Mouse (Mus musculus): Measurements from ENCODE around the gene Gys1. TPM values are rescaled to one million over a fixed set of nuclear protein-coding genes. Genes with fewer than 3 reads are reported as not detected.

Gene Gys1
- polyA plus RNA-seq, 1 experiment from 2014 or later, result 39.0 TPM

GRCm38 (mm10) chr7:45417962-45418492, 16.6 kb upstream of the Gys1 start:
- Histone ChIP-seq H3K27ac (no peak overlapping the region), H3K36me3 (peaks cover 26% of the 10 kb centered on the region), H3K4me3 (no peak overlapping the region), H3K4me2 (no peak overlapping the region; the same call in 1 of the 2 replicates), H3K9me3 (no peaks in the 10 kb centered on the region), H3K4me1 (peaks cover 51% of the 10 kb centered on the region), H3K27me3 (peaks cover 77% of the 10 kb centered on the region), H3K9ac (no peak overlapping the region)
- no peak for ATAC-seq (ENCODE audit: insufficient number of reproducible peaks, low FRiP score, low TSS enrichment, low read depth)
- 10% methylated on average over 13 of the region's 13 CpGs for WGBS

- Histone ChIP-seq H3K27me3 (peaks cover 57% of the 10 kb centered on the region), H3K4me3 (peak overlapping the region; percentile 9), H3K9ac (no peak overlapping the region), H3K4me1 (peaks cover 37% of the 10 kb centered on the region), H3K9me3 (no peaks in the 10 kb centered on the region), H3K36me3 (peaks cover 47% of the 10 kb centered on the region), H3K27ac (no peak overlapping the region), H3K4me2 (peak overlapping the region; percentile 24; the same call in 1 of the 2 replicates)
- WGBS, result 11% methylated on average over 27 of the region's 27 CpGs
- no peak for ATAC-seq (ENCODE audit: insufficient number of reproducible peaks, low FRiP score, low TSS enrichment, low read depth)
Observed at GRCm38 (mm10) chr7:45419859-45420614, 14.6 kb upstream of the Gys1 start.

DNA sequence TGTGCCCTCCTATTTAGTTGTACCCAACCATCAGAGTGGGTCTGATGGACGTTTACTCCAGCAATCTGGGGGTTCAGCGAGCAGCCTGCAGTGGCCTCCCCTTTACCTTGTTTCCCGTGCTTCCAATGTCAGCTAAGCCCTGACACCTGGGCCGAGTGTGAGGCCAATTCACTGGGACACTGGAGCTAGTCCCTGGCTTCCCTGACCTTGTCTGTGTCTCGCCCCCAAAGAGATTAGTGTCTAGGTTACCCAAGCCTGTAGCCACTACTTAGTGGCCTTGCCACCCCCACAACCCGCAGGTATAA, 14.1 kb upstream of the Gys1 start, which contains the start of gene Lhb:
Gene Lhb (plus strand): TSS at position 206 of the 305 bp plus-strand sequence.
- peaks cover 52% of the 10 kb centered on the region for H3K27me3 ChIP-seq
- H3K27ac ChIP-seq, result no peak within 1 kb of the TSS
- H3K9ac ChIP-seq, result no peak within 1 kb of the TSS
- WGBS, result 49% methylated on average over 6 of the region's 6 CpGs
- ATAC-seq (ENCODE audit: insufficient number of reproducible peaks, low FRiP score, low TSS enrichment, low read depth), result no peak
- peak within 1 kb of the TSS; percentile 9 for H3K4me3 ChIP-seq
- H3K36me3 ChIP-seq, result peaks cover 52% of the 10 kb centered on the region
- H3K9me3 ChIP-seq, result no peaks in the 10 kb centered on the region
- H3K4me2 ChIP-seq, result peak within 1 kb of the TSS; percentile 24; the same call in 1 of the 2 replicates
- H3K4me1 ChIP-seq, result peaks cover 31% of the 10 kb centered on the region

- Histone ChIP-seq H3K27me3 (peaks cover 46% of the 10 kb centered on the region), H3K4me1 (peaks cover 28% of the 10 kb centered on the region), H3K4me2 (no peak overlapping the region), H3K27ac (no peak overlapping the region), H3K36me3 (peaks cover 55% of the 10 kb centered on the region), H3K9me3 (no peaks in the 10 kb centered on the region), H3K4me3 (no peak overlapping the region), H3K9ac (no peak overlapping the region)
- WGBS, result 89% methylated on average over 14 of the region's 14 CpGs
- ATAC-seq (ENCODE audit: insufficient number of reproducible peaks, low FRiP score, low TSS enrichment, low read depth), result no peak
Observed at GRCm38 (mm10) chr7:45421194-45421593, 13.4 kb upstream of the Gys1 start.

- H3K36me3 ChIP-seq, result peaks cover 96% of the 10 kb centered on the region
Observed at GRCm38 (mm10) chr7:45426556-45426955, 8.1 kb upstream of the Gys1 start.

DNA sequence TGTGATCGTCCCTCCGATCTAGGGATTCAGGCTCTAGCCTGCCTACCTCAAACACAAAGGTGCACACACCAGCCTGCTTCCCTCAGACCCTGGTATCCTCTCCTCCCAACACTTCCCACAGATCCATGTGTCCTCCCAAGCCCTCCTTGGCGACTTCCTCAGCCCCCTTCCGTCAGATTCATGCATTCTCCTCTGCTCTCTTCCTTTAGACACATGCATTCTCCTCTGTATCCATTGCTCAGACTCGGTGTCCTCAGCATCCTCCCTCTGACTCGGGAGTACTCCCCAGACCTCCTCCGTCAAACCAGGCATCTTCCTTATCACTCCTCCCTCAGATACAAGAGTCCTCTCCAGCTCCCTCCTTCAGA, 825 bp upstream of the Gys1 start:
- no peaks in the 10 kb centered on the region for H3K27me3 ChIP-seq
- peaks cover 44% of the 10 kb centered on the region for H3K4me1 ChIP-seq
- no peak for ATAC-seq (ENCODE audit: insufficient number of reproducible peaks, low FRiP score, low TSS enrichment, low read depth)
- H3K27ac ChIP-seq, result peak overlapping the region; percentile 92
- peaks cover 38% of the 10 kb centered on the region for H3K36me3 ChIP-seq
- H3K4me3 ChIP-seq, result peak overlapping the region; percentile 62
- peak overlapping the region; percentile 90 for H3K4me2 ChIP-seq
- under 1% methylated on average over 7 of the region's 7 CpGs for WGBS
- peak overlapping the region; percentile 90 for H3K9ac ChIP-seq
- H3K9me3 ChIP-seq, result no peaks in the 10 kb centered on the region

More at GRCm38 (mm10) chr7:45426556-45426955, 8.1 kb upstream of the Gys1 start:
- 91% methylated on average over 8 of the region's 8 CpGs for WGBS
- Histone ChIP-seq H3K4me1 (no peaks in the 10 kb centered on the region), H3K4me2 (no peak overlapping the region), H3K9ac (no peak overlapping the region), H3K4me3 (no peak overlapping the region), H3K27ac (no peak overlapping the region), H3K9me3 (no peaks in the 10 kb centered on the region), H3K27me3 (no peaks in the 10 kb centered on the region)
- ATAC-seq (ENCODE audit: insufficient number of reproducible peaks, low FRiP score, low TSS enrichment, low read depth), result no peak

DNA sequence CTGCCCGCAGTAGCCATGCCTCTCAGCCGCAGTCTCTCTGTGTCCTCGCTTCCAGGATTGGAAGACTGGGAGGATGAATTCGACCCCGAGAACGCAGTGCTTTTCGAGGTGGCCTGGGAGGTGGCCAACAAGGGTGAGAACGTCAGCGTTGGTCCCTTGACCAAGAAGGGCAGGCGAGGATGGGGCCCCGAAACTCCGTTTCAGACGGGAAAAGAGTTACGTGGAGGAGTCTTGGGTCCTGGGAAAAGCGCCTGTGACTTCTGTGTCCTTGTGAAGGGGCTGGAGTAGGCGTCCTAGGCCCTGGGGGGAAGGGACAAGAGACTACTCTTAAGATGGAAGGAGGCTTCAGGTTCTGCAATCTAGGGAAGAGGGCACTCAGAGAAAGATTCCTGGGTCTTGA, 394 bp downstream of the Gys1 start:
- Histone ChIP-seq H3K9ac (peak overlapping the region; percentile 72), H3K4me2 (peak overlapping the region; percentile 72), H3K27ac (peak overlapping the region; percentile 83), H3K27me3 (no peaks in the 10 kb centered on the region), H3K4me1 (peaks cover 44% of the 10 kb centered on the region), H3K36me3 (peaks cover 33% of the 10 kb centered on the region), H3K9me3 (no peaks in the 10 kb centered on the region), H3K4me3 (peak overlapping the region; percentile 62)
- 3% methylated on average over 16 of the region's 16 CpGs for WGBS
- ATAC-seq (ENCODE audit: insufficient number of reproducible peaks, low FRiP score, low TSS enrichment, low read depth), result no peak

GRCm38 (mm10) chr7:45436444-45436843, 1.8 kb downstream of the Gys1 start:
- Histone ChIP-seq H3K27ac (no peak overlapping the region), H3K9ac (no peak overlapping the region), H3K4me3 (peak overlapping the region; percentile 62; the same call in 1 of the 2 replicates), H3K4me2 (peak overlapping the region; percentile 72), H3K9me3 (no peaks in the 10 kb centered on the region), H3K36me3 (peaks cover 27% of the 10 kb centered on the region), H3K27me3 (no peaks in the 10 kb centered on the region), H3K4me1 (peaks cover 44% of the 10 kb centered on the region)
- whole genome bisulfite sequencing, result 90% methylated on average over 5 of the region's 5 CpGs
- no peak for ATAC-seq (ENCODE audit: insufficient number of reproducible peaks, low FRiP score, low TSS enrichment, low read depth)

DNA sequence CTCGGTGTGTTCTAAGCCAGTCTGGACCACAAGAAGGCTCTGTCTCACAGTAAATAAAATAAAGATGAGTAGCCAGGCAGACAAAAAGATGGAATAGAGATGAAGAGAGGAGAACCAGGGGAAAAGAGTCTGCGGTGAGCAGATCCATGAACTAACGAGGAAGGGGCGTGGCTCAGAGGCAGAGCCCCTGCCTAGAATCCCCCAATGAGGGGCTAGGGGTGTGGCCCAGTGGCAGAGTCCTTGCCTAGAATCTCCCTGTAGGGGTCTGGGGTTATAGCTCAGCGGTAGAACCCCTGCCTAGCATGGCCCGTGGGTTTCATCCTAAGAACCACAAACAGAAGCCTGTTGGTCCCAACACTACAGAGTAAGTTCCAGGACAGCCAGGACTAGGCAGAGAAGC, 2.4 kb downstream of the Gys1 start:
- Histone ChIP-seq H3K4me2 (peak overlapping the region; percentile 7; the same call in 1 of the 2 replicates), H3K9me3 (no peaks in the 10 kb centered on the region), H3K9ac (no peak overlapping the region), H3K27ac (no peak overlapping the region), H3K4me1 (peaks cover 44% of the 10 kb centered on the region), H3K36me3 (peaks cover 26% of the 10 kb centered on the region), H3K4me3 (no peak overlapping the region), H3K27me3 (no peaks in the 10 kb centered on the region)
- 27% methylated on average over 6 of the region's 6 CpGs for WGBS
- no peak for ATAC-seq (ENCODE audit: insufficient number of reproducible peaks, low FRiP score, low TSS enrichment, low read depth)

GRCm38 (mm10) chr7:45437521-45438276, 3.1 kb downstream of the Gys1 start, which contains the start of gene Ruvbl2:
TSS of gene Ruvbl2 (minus strand) at chr7:45438096.
- Histone ChIP-seq H3K9ac (peak within 1 kb of the TSS; percentile 20; the same call in 1 of the 2 replicates), H3K4me1 (peaks cover 41% of the 10 kb centered on the region), H3K4me3 (no peak within 1 kb of the TSS), H3K36me3 (peaks cover 25% of the 10 kb centered on the region), H3K27me3 (no peaks in the 10 kb centered on the region), H3K9me3 (no peaks in the 10 kb centered on the region), H3K4me2 (peak within 1 kb of the TSS; percentile 20; the same call in 1 of the 2 replicates), H3K27ac (no peak within 1 kb of the TSS)
- WGBS, result 14% methylated on average over 19 of the region's 19 CpGs
- no peak for ATAC-seq (ENCODE audit: insufficient number of reproducible peaks, low FRiP score, low TSS enrichment, low read depth)

DNA sequence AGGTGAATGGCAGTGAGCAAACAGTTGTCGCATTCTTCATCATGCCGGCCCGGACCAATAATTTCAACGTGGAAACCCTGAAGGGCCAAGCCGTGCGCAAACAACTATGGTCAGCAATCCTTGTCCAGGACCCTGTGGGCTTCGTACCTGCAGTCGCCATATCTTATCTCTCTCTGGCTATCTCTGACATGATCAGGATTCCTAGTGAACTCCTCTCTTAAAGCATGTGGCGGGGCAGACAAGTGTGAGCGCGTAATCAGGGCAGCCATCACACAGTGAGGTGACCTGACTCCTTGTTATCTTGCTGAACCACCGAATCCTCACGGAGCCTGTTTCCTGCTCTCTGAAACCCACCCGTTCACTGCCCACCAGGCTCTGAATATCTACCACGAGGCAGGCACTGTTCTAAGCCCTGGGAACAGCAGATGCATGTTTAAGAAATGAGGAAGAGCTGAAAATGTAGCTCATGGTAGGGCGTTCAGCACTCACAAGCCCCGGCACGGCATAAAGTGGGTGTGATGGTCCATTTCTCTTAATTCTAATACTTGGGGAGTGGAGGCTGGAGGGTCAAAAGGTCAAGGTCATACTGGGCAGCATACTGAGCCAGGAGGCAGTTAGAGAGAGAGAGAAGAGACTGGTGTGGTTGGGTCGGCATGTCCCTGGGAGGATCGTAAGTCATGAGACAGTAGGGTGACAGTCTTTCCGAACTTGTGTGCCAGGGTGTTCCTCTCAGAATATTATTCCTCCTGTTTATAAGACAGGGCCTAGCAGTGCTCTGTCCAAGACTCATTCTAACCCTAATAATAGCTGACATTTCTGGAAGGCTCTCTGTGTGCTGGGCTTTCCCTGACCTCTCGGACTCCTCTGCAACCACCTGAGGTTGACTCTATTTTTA, 9.1 kb downstream of the Gys1 start:
- Histone ChIP-seq H3K4me1 (no peaks in the 10 kb centered on the region), H3K27me3 (no peaks in the 10 kb centered on the region), H3K4me2 (no peak overlapping the region), H3K9me3 (no peaks in the 10 kb centered on the region), H3K4me3 (no peak overlapping the region), H3K27ac (no peak overlapping the region), H3K36me3 (peaks cover 72% of the 10 kb centered on the region), H3K9ac (no peak overlapping the region)
- ATAC-seq (ENCODE audit: insufficient number of reproducible peaks, low FRiP score, low TSS enrichment, low read depth), result no peak
- 84% methylated on average over 22 of the region's 22 CpGs for WGBS

All from limb, embryonic 15.5 days (tissue).